Mouse (Mus musculus) testis, adult 2 months (tissue): ENCODE results near the gene Gm13306.
"Not testable (repeated sequence)": the region's sequence is repeated elsewhere in the genome, so short reads cannot be mapped to it uniquely, and the experiment has no call there.

ENCODE experiments used
- CTCF ChIP-seq: fragments of 200-500 bp; IDR thresholded peaks from 2 replicates; pipeline ENCODE4 v1.5.1; 2012; ENCODE audit warnings: low read depth, mild to moderate bottlenecking, inconsistent platforms, low read length, moderate library complexity; ENCODE audit not compliant: control insufficient read depth, insufficient read depth, insufficient replicate concordance
- POLR2A ChIP-seq: fragments of 200-500 bp; IDR thresholded peaks from 2 replicates; pipeline ENCODE4 v1.6.1; 2012; ENCODE audit warnings: low read depth, mild to moderate bottlenecking, inconsistent platforms, low read length, moderate library complexity; ENCODE audit not compliant: control insufficient read depth

DNA sequence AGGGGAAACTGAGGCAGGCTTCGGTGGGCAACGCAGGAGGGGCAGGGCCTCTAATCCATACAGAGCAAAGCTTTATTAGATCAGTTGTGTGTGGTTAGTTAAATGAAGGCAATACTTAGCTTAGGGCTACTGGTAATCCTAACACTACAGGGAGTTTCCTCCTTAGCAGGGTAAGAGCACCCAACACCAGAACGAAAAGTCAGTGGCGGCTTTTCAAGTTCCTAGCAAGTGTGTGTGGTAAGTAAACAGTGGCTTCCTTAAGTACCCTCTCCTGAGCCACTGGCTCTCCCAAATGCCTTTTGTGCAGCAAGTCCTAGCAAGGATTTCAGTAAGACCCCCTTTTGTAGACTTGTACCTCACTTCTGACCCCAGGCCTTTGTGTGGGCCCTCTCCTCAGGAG, 25.0 kb downstream of the Gm13306 start:
- not testable (repeated sequence) for TF ChIP-seq CTCF, POLR2A
